Mouse (Mus musculus) bone marrow macrophage, adult 2 months (primary cell): ENCODE measurements at regions not wholly inside any gene's neighbourhood (a gene's known extent, or its start where the extent isn't known, plus 50 kb on each side); places are given as distances from the start of the nearest gene placed in this dataset.
A peak's percentile ranks its signal among the peaks of the same experiment; 100 is the strongest.

Source experiments
- H3K27ac ChIP-seq: 2 replicates; pipeline ENCODE4 v1.5.1; 2012; ENCODE audit warnings: low read depth, low read length; ENCODE audit not compliant: insufficient read depth
- H3K4me1 ChIP-seq: 2 replicates; pipeline ENCODE4 v1.6.1; 2012; ENCODE audit warnings: low read length; ENCODE audit not compliant: control insufficient read depth, insufficient read depth
- H3K4me3 ChIP-seq: 2 replicates; pipeline ENCODE4 v1.5.1; 2012; ENCODE audit warnings: mild to moderate bottlenecking, low read length, moderate library complexity; ENCODE audit not compliant: insufficient read depth
- CTCF ChIP-seq: IDR thresholded peaks from 2 replicates; pipeline ENCODE4 v1.5.1; 2012; ENCODE audit warnings: low read depth, mild to moderate bottlenecking, low read length, moderate library complexity
- POLR2A ChIP-seq: IDR thresholded peaks from 2 replicates; pipeline ENCODE4 v1.6.1; 2012; ENCODE audit warnings: mild to moderate bottlenecking, low read depth, low read length, borderline replicate concordance

- H3K27ac ChIP-seq: no peak overlapping the region
- H3K4me1 ChIP-seq: no peaks in the 10 kb centered on the region
- no peak for TF ChIP-seq CTCF
- TF ChIP-seq POLR2A: no peak
- H3K4me3 ChIP-seq: no peak overlapping the region
Measured at GRCm38 (mm10) chr10:23448976-23449859, 98.6 kb upstream of the Eya4 start.

DNA sequence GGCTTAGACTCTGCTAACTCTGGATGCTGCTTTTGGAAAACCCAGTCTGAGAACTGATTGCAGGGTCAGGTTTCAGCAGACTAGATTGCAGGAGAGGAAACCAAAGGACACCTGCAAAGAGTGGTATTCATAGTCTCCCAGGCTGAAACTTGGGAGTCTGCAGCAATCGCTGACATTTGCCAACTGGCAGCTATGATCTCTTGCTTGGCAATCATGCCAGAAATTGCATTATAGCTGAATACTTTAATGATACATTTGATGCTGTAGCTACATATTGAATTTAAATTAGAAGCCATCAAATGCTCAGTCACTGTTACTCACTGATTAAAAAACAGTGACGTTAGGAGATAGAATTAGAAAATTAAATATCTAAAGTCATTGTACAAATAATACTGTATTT is 79.8 kb upstream of the Eya4 start:
- no peak for TF ChIP-seq CTCF
- no peaks in the 10 kb centered on the region for H3K4me1 ChIP-seq
- H3K27ac ChIP-seq: no peak overlapping the region
- no peak overlapping the region for H3K4me3 ChIP-seq

DNA sequence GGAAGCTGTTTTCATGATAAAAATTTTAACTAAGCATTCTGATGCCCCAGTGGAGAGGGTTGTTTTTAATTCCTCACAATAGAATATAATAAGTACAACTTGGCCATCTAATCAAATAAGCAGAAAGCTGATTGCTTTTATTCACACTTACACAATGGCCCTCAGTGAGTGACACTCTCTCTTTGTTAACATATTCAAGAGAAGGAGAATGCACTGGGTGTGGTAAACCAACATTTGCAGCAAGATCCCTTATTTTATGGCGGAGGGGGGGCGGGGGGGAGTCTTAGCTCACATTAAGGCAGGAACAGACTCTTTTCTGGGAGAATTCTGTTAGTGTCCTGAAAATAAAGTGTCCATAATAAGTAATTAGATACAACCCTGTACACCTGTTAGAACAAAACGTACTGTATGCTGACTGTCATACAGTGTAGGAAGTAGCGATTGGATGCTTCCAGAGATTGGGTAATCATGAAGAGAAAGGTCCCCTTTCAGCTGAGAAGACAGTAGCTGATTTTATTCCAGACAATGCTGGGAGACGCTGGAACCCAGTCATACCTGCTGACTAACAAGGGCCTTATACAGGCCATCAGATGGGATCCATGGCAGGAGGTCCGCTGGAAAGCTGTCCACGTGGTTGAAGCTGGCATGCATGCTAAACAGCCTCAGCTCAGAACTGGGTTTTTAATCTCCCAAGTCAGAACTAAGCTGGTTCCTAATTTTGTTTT is 63.4 kb upstream of the Eya4 start:
- TF ChIP-seq POLR2A: no peak
- TF ChIP-seq CTCF: no peak
- no peak overlapping the region for H3K4me3 ChIP-seq
- no peak overlapping the region for H3K27ac ChIP-seq
- H3K4me1 ChIP-seq: no peaks in the 10 kb centered on the region

- no peak for TF ChIP-seq POLR2A
- peak; percentile 22; the same call in 1 of the 2 replicates for TF ChIP-seq CTCF
- Histone ChIP-seq H3K4me3 (no peak overlapping the region), H3K27ac (no peak overlapping the region), H3K4me1 (no peaks in the 10 kb centered on the region)
Measured at GRCm38 (mm10) chr10:23403351-23403938, 52.9 kb upstream of the Eya4 start.
